Mouse (Mus musculus) ES-E14 (cell line): Measurements from ENCODE around the gene Eif5a2. TPM values are rescaled to one million over a fixed set of nuclear protein-coding genes. Genes with fewer than 3 reads are reported as not detected.

Experiments used
- DNase-seq: peaks from one replicate; pipeline ENCODE4 v3.0.0-alpha.2; 2013; ENCODE audit warnings: low read depth, low spot score
- H3K27ac ChIP-seq: 2 replicates; pipeline ENCODE4 v1.5.1; 2012; ENCODE audit warnings: low read depth, mild to moderate bottlenecking, low read length, moderate library complexity, mixed read lengths; ENCODE audit not compliant: poor library complexity, insufficient read depth, severe bottlenecking
- H3K36me3 ChIP-seq: 2 replicates; pipeline ENCODE4 v1.6.1; 2012; ENCODE audit warnings: mild to moderate bottlenecking, low read length, moderate library complexity, mixed read lengths; ENCODE audit not compliant: control insufficient read depth, poor library complexity, insufficient read depth, severe bottlenecking
- H3K4me1 ChIP-seq, 2 experiments: fragments of 150-350 bp in 1 of 2; sonication (generic) in 1 of 2; 2 replicates each; pipeline ENCODE4 v1.6.1; 2012; ENCODE audit warnings: low read length in 2 of 2, mild to moderate bottlenecking in 1 of 2, mixed read lengths in 1 of 2; ENCODE audit not compliant: control insufficient read depth in 2 of 2, insufficient read depth in 2 of 2, poor library complexity in 1 of 2
- H3K4me3 ChIP-seq, 2 experiments: fragments of 150-350 bp in 1 of 2; sonication (generic) in 1 of 2; 2 replicates each; pipeline ENCODE4 v1.5.1; 2012; ENCODE audit warnings: low read length in 2 of 2, low read depth in 1 of 2, mild to moderate bottlenecking in 1 of 2, mixed read lengths in 1 of 2; ENCODE audit not compliant: insufficient read depth in 1 of 2, poor library complexity in 1 of 2, severe bottlenecking in 1 of 2
- H3K9ac ChIP-seq: 2 replicates; pipeline ENCODE4 v1.6.1; 2012; ENCODE audit warnings: low read depth, mild to moderate bottlenecking, low read length, mixed read lengths; ENCODE audit not compliant: poor library complexity, insufficient read depth, severe bottlenecking
- H3K9me3 ChIP-seq: fragments of 150-350 bp; sonication (generic); 2 replicates; pipeline ENCODE4 v1.6.1; 2012; ENCODE audit warnings: low read depth, mild to moderate bottlenecking, low read length; ENCODE audit not compliant: control insufficient read depth, insufficient read depth
- CHD2 ChIP-seq: IDR thresholded peaks from 2 replicates; pipeline ENCODE4 v1.6.1; 2014; ENCODE audit warnings: mild to moderate bottlenecking, low read depth, low read length, inconsistent platforms
- HCFC1 ChIP-seq: IDR thresholded peaks from 2 replicates; pipeline ENCODE4 v1.6.1; 2012; ENCODE audit warnings: low read length, inconsistent platforms, borderline replicate concordance; ENCODE audit not compliant: insufficient read depth
- MAFK ChIP-seq: IDR thresholded peaks from 2 replicates; pipeline ENCODE4 v1.6.1; 2014; ENCODE audit warnings: mild to moderate bottlenecking, low read depth, low read length, inconsistent platforms; ENCODE audit not compliant: insufficient read depth
- ZC3H11A ChIP-seq: IDR thresholded peaks from 2 replicates; pipeline ENCODE4 v1.6.1; 2012; ENCODE audit warnings: low read depth, mild to moderate bottlenecking, inconsistent platforms, low read length, borderline replicate concordance
- ZNF384 ChIP-seq: IDR thresholded peaks from 2 replicates; pipeline ENCODE4 v1.6.1; 2012; ENCODE audit warnings: low read depth, low read length, inconsistent platforms
- in situ Hi-C, 2 experiments: fragments of 600-800 bp; cut with MboI; formaldehyde crosslinking; loops; one replicate each; pipeline ENCODE4 v1.15.1; 2025; ENCODE audit warnings: low sequenced_read_pairs in 2 of 2, inconsistent platforms in 1 of 2; ENCODE audit not compliant: unreplicated experiment in 2 of 2
- total RNA-seq: library from RNA; depleted of rRNA; stranded (reverse); fragments of 300-350 nt; gene quantifications from 2 replicates; pipeline ENCODE4 v1.2.3, GENCODE M21; 2012

Gene Eif5a2
- total RNA-seq, 1 experiment, result 10.5 TPM

GRCm38 (mm10) chr3:28829454-28829853, 48.4 kb downstream of the Eif5a2 start:
- TF ChIP-seq ZNF384 (no peak), ZC3H11A (no peak), HCFC1 (no peak), MAFK (no peak), CHD2 (no peak)
- no peak for DNase-seq
- peaks cover 2% of the 10 kb centered on the region; the same call in 1 of the 2 replicates for H3K36me3 ChIP-seq
- H3K9ac ChIP-seq, result no peak overlapping the region
- in situ Hi-C loops, result loop anchor here in 1 of 2 experiments (10.0 kb wide), 1 partner anchor 135 kb away; no protein-coding TSS in a partner anchor
- H3K4me3 ChIP-seq, result no peak overlapping the region
- H3K27ac ChIP-seq, result no peak overlapping the region
- H3K9me3 ChIP-seq, result 0 out of 2 replicates have a peak, but pooled peaks cover 3% of the 10 kb centered on the region
- H3K4me1 ChIP-seq, result peaks cover 1 to 2% of the 10 kb centered on the region in 2 experiments; a peak in 1 of 4 replicates

GRCm38 (mm10) chr3:28836796-28837371, 55.8 kb downstream of the Eif5a2 start:
- Histone ChIP-seq H3K4me3 (no peak overlapping the region), H3K36me3 (peaks cover 6% of the 10 kb centered on the region; the same call in 1 of the 2 replicates), H3K27ac (peak overlapping the region; percentile 92), H3K4me1 (peaks cover 4 to 9% of the 10 kb centered on the region in 2 experiments; a peak in 3 of 4 replicates), H3K9ac (no peak overlapping the region), H3K9me3 (peaks cover 11% of the 10 kb centered on the region; the same call in 1 of the 2 replicates)
- peak; percentile 56 for DNase-seq
- in situ Hi-C loops, result no loop called here
- TF ChIP-seq CHD2, result 0 out of 2 replicates have a peak, but pooled peaks have one; percentile 13
- TF ChIP-seq ZC3H11A, result no peak

GRCm38 (mm10) chr3:28841886-28842649, 61.0 kb downstream of the Eif5a2 start:
- TF ChIP-seq ZC3H11A (no peak), CHD2 (0 out of 2 replicates have a peak, but pooled peaks have one; percentile 12)
- in situ Hi-C loops, result no loop called here
- peak; percentile 72 for DNase-seq
- no peaks in the 10 kb centered on the region for H3K9me3 ChIP-seq
- peaks cover 3% of the 10 kb centered on the region; the same call in 1 of the 2 replicates for H3K36me3 ChIP-seq
- 0 out of 4 replicates have a peak overlapping the region, but pooled peaks of 1 of the 2 experiments have one; percentile 6 for H3K4me3 ChIP-seq
- H3K27ac ChIP-seq, result peak overlapping the region; percentile 64; the same call in 1 of the 2 replicates
- H3K9ac ChIP-seq, result no peak overlapping the region
- H3K4me1 ChIP-seq, result peaks cover 9 to 11% of the 10 kb centered on the region in 2 experiments; a peak in 3 of 4 replicates

- DNase-seq, result no peak
- Histone ChIP-seq H3K9ac (no peak overlapping the region), H3K27ac (peak overlapping the region; percentile 44), H3K4me1 (peaks cover 7% of the 10 kb centered on the region in 2 experiments; a peak in 2 of 4 replicates), H3K4me3 (no peak overlapping the region), H3K36me3 (no peaks in the 10 kb centered on the region), H3K9me3 (no peaks in the 10 kb centered on the region)
- in situ Hi-C loops, result no loop called here
- TF ChIP-seq CHD2 (no peak), HCFC1 (no peak), ZNF384 (no peak), ZC3H11A (no peak), MAFK (no peak)
These were observed 62.2 kb downstream of the Eif5a2 start for GRCm38 (mm10) chr3:28843231-28843630.
